Mouse (Mus musculus) stomach, postnatal 0 days (tissue): ENCODE results near the gene Lrrn3.

Experiments used
- CTCF ChIP-seq: IDR thresholded peaks from 2 replicates; pipeline ENCODE4 v1.5.1; 2016; ENCODE audit warnings: antibody characterized with exemption, low read depth, mild to moderate bottlenecking, moderate library complexity
- EP300 ChIP-seq: optimal IDR thresholded peaks from 2 replicates; pipeline ENCODE3; 2016; ENCODE audit warnings: antibody characterized with exemption

- no peak for TF ChIP-seq CTCF
- TF ChIP-seq EP300, result no peak
These were observed 58.8 kb downstream of the Lrrn3 start for GRCm38 (mm10) chr12:41427464-41427863.
